Mouse (Mus musculus) small intestine, adult 2 months (tissue): Measurements from ENCODE around the gene Ankrd13a. TPM values are rescaled to one million over a fixed set of nuclear protein-coding genes. Genes with fewer than 3 reads are reported as not detected.
A peak's percentile ranks its signal among the peaks of the same experiment; 100 is the strongest.

Experiments
- H3K27ac ChIP-seq: fragments of 200-500 bp; 2 replicates; pipeline ENCODE4 v1.5.1; 2012; ENCODE audit warnings: low read depth, low read length, control low read depth, inconsistent platforms; ENCODE audit not compliant: insufficient read depth
- H3K27me3 ChIP-seq: fragments of 200-500 bp; 2 replicates; pipeline ENCODE4 v1.6.1; 2012; ENCODE audit warnings: mild to moderate bottlenecking, moderate library complexity, low read length, inconsistent platforms; ENCODE audit not compliant: control insufficient read depth, insufficient read depth
- H3K36me3 ChIP-seq: fragments of 200-500 bp; 2 replicates; pipeline ENCODE4 v1.6.1; 2012; ENCODE audit warnings: mild to moderate bottlenecking, low read length, control low read depth, inconsistent platforms; ENCODE audit not compliant: control insufficient read depth, insufficient read depth
- H3K4me1 ChIP-seq: fragments of 200-500 bp; 2 replicates; pipeline ENCODE4 v1.6.1; 2012; ENCODE audit warnings: low read length, inconsistent platforms, mixed read lengths; ENCODE audit not compliant: control insufficient read depth, insufficient read depth, insufficient read length
- H3K4me3 ChIP-seq: fragments of 200-500 bp; 2 replicates; pipeline ENCODE4 v1.5.1; 2012; ENCODE audit warnings: low read depth, mild to moderate bottlenecking, control low read depth, inconsistent platforms, low read length, moderate library complexity
- CTCF ChIP-seq: fragments of 200-500 bp; IDR thresholded peaks from 2 replicates; pipeline ENCODE4 v1.5.1; 2012; ENCODE audit warnings: low read depth, mild to moderate bottlenecking, control low read depth, inconsistent platforms, low read length, moderate library complexity, mixed read lengths; ENCODE audit not compliant: insufficient replicate concordance, insufficient read length; ENCODE audit errors: extremely low read depth
- POLR2A ChIP-seq: fragments of 200-500 bp; IDR thresholded peaks from 2 replicates; pipeline ENCODE4 v1.6.1; 2012; ENCODE audit warnings: low read depth, mild to moderate bottlenecking, control low read depth, inconsistent platforms, low read length, moderate library complexity
- WGBS: fragments of 180-500 bp; shearing (Covaris S2); methylation state at CpG from one replicate; pipeline ENCODE4 v1.1.7; 2018; 5-methylcytosine and 5-hydroxymethylcytosine counted together
- polyA plus RNA-seq: library from polyadenylated mRNA; depleted of rRNA; stranded (reverse); fragments of >200 nt; gene quantifications from 2 replicates; pipeline ENCODE4 v1.2.3, GENCODE M21; 2012

Gene Ankrd13a
- polyA plus RNA-seq, 1 experiment, result 110 TPM

GRCm38 (mm10) chr5:114805436-114806350, 31.2 kb downstream of the Ankrd13a start:
- no peaks in the 10 kb centered on the region for H3K27me3 ChIP-seq
- 75% methylated on average over 15 of the region's 15 CpGs for WGBS
- peaks cover 50% of the 10 kb centered on the region for H3K36me3 ChIP-seq
- TF ChIP-seq CTCF (no peak), POLR2A (no peak)
- peak overlapping the region; percentile 63 for H3K27ac ChIP-seq
- H3K4me1 ChIP-seq, result no peaks in the 10 kb centered on the region
- peak overlapping the region; percentile 33 for H3K4me3 ChIP-seq

DNA sequence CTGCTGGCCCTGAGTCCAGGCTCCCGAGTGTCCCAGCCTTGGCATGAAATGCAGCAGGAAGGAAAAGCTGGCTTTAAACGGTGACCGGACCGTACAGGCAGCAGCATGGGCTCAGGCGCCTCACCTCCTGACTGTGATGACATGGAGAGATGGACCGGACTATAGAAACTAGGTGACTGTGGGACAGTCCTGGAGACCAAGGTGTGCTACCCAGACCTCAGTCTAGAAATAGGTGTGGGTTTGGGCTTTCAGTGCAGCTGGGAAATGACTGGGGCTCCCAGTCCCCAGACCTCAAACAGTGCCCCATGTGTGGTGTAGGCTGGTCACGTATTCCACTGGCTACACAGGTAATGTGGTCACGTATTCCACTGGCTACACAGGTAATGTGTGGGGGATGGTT, 32.2 kb downstream of the Ankrd13a start:
- no peaks in the 10 kb centered on the region for H3K4me1 ChIP-seq
- H3K27ac ChIP-seq, result peak overlapping the region; percentile 63
- peak overlapping the region; percentile 33 for H3K4me3 ChIP-seq
- WGBS, result 83% methylated on average over 8 of the region's 8 CpGs
- no peaks in the 10 kb centered on the region for H3K27me3 ChIP-seq
- TF ChIP-seq POLR2A, result no peak
- TF ChIP-seq CTCF, result no peak
- H3K36me3 ChIP-seq, result peaks cover 43% of the 10 kb centered on the region

- Histone ChIP-seq H3K27ac (no peak overlapping the region), H3K4me1 (no peaks in the 10 kb centered on the region), H3K27me3 (no peaks in the 10 kb centered on the region), H3K36me3 (peaks cover 39% of the 10 kb centered on the region), H3K4me3 (no peak overlapping the region)
- no peak for TF ChIP-seq POLR2A
- no peak for TF ChIP-seq CTCF
- WGBS, result 62% methylated on average over 9 of the region's 9 CpGs
Observed at GRCm38 (mm10) chr5:114807063-114807462, 32.6 kb downstream of the Ankrd13a start.

DNA sequence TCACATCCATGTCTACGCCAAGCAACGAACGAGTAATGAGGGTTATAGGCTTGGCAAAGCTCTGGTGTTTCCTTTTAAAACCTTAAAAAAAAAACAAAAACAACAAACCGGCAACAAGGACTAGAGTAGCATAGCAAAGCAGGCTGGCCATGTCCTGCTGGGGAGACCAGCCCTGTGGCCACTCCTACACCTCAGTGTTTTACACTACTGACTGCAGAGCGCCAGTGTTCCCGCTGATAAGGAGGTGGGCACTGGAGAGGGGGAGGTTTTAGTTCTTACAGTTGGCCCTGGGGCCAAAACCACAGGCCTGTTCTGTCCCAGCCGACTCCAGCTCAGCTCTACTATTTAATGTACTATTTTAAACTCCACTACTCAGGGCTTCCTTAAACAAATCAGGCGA, 33.0 kb downstream of the Ankrd13a start:
- H3K4me1 ChIP-seq, result no peaks in the 10 kb centered on the region
- H3K36me3 ChIP-seq, result peaks cover 35% of the 10 kb centered on the region
- no peaks in the 10 kb centered on the region for H3K27me3 ChIP-seq
- H3K4me3 ChIP-seq, result no peak overlapping the region
- no peak overlapping the region for H3K27ac ChIP-seq
- 63% methylated on average over 8 of the region's 8 CpGs for WGBS
- TF ChIP-seq POLR2A (no peak), CTCF (no peak)

GRCm38 (mm10) chr5:114807893-114808292, 33.4 kb downstream of the Ankrd13a start:
- H3K36me3 ChIP-seq, result peaks cover 31% of the 10 kb centered on the region
- TF ChIP-seq CTCF (no peak), POLR2A (no peak)
- H3K27ac ChIP-seq, result no peak overlapping the region
- 90% methylated on average over 6 of the region's 6 CpGs for WGBS
- H3K4me1 ChIP-seq, result no peaks in the 10 kb centered on the region
- no peaks in the 10 kb centered on the region for H3K27me3 ChIP-seq
- H3K4me3 ChIP-seq, result no peak overlapping the region

DNA sequence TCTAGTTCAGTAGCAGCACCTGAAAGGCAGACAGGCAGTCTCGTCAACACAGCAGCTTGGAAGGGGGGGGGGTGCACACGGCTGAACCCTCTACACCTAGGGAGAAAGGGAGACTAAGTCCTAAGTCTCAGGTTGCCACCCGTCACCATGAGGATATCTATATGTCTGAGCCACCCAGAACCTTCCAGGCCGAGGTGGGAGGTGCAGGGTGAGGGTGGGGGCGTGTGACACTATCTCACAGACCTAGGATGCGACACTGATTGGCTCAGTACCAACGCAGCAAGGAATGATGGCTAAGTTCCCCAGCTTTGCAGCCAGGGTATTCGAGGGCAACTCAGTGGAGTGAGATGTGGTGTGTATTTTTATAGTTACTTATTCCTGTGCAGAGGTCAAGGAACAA, 33.9 kb downstream of the Ankrd13a start:
- Histone ChIP-seq H3K36me3 (peaks cover 26% of the 10 kb centered on the region), H3K4me1 (no peaks in the 10 kb centered on the region), H3K27me3 (no peaks in the 10 kb centered on the region), H3K27ac (no peak overlapping the region), H3K4me3 (no peak overlapping the region)
- TF ChIP-seq CTCF (no peak), POLR2A (no peak)
- 91% methylated on average over 8 of the region's 8 CpGs for WGBS

GRCm38 (mm10) chr5:114809181-114809756, 34.8 kb downstream of the Ankrd13a start:
- WGBS, result 83% methylated on average over 10 of the region's 10 CpGs
- no peak overlapping the region for H3K4me3 ChIP-seq
- no peak for TF ChIP-seq POLR2A
- TF ChIP-seq CTCF, result no peak
- no peak overlapping the region for H3K27ac ChIP-seq
- H3K4me1 ChIP-seq, result no peaks in the 10 kb centered on the region
- H3K36me3 ChIP-seq, result peaks cover 18% of the 10 kb centered on the region
- H3K27me3 ChIP-seq, result no peaks in the 10 kb centered on the region
